Mouse (Mus musculus): ENCODE measurements around the gene Pcbp1. TPM values are rescaled to one million over a fixed set of nuclear protein-coding genes. Genes with fewer than 3 reads are reported as not detected.
A peak's percentile ranks its signal among the peaks of the same experiment; 100 is the strongest.

Gene Pcbp1
- total and polyA plus RNA-seq, 3 experiments: 68.9 to 337 (median 73.0) TPM

DNA sequence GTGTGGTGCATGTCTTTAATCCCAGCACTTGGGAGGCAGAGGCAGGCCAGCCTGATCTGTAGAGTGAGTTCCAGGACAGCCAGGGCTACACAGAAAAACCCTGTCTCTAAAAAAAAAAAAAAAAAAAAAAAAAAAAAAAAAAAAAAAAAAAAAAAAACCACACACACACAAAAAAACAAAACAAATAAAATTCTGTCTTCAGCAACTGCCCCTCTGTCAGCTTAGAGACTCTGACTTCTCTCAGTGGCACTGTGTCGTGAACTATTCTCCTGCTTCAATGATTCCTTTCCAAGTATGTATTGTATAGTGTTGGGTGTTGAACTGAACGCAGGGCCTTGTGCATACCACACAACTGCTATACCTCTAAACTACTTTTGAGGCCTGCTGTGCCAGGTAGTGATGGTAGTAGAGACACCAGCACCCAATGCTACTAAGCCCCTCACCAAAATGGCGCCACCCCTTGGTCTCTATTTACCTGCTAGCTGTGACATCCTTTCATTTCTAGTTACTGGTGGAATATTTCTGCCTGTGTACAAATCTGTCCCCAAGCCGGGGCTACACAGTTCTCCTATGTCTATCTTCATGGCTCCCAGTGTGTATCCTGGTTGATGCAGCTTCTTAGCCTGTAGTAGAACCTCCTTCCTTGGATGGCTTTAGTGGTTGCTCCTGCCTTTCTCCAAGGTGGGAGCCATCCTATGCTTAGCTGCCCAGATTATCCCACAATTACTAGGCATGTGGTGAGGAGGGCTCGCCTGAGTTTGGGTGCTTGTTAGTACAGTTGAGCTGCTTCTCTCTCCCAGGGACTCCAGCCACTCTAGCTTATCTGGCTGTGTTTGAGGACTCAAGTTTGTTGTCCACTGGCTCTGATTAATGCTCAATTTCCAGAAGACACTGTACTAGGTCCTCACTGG, 3.9 kb downstream of the Pcbp1 start:
- H3K9ac ChIP-seq (ENCODE audit: insufficient read depth, low read depth): no peak overlapping the region; the same call in 1 of the 2 replicates
- no peak for DNase-seq (ENCODE audit: extremely low read depth)
- peak; percentile 90 for TF ChIP-seq ZNF384 (IDR thresholded peaks at IDR 0.05; ENCODE audit: low read depth, low read length)
- no peak for TF ChIP-seq SMC3 (IDR thresholded peaks at IDR 0.05; ENCODE audit: low read depth, low read length)
- dilution Hi-C loops (cut with MboI; ENCODE audit: extremely low pct_ligation_motif_present, extremely low pct_unique_long_range_greater_than_20kb, low sequenced_read_pairs) (no loop called here), in situ Hi-C loops (cut with MboI; ENCODE audit: low pct_ligation_motif_present, low pct_unique_long_range_greater_than_20kb, low sequenced_read_pairs) (no loop called here)
- no peak overlapping the region for H3K4me3 ChIP-seq (replicated peaks in 1 of 3; ENCODE audit: low read depth in 2 of 3, low read length in 2 of 3, poor library complexity in 1 of 3)
- peaks cover 4 to 44% of the 10 kb centered on the region in 2 experiments for H3K36me3 ChIP-seq (replicated peaks in 1 of 2; ENCODE audit: control insufficient read depth in 1 of 2, insufficient read depth in 1 of 2, low read length in 1 of 2)
- H3K4me2 ChIP-seq (ENCODE audit: insufficient read depth, low read depth, poor library complexity, severe bottlenecking): no peak overlapping the region
- H3K27me3 ChIP-seq (replicated peaks): no peaks in the 10 kb centered on the region
- H3K27ac ChIP-seq (ENCODE audit: insufficient read depth, low read depth): no peak overlapping the region
- peaks cover 0 to 22% of the 10 kb centered on the region in 2 experiments; a peak in 2 of 4 replicates for H3K4me1 ChIP-seq (ENCODE audit: control insufficient read depth in 1 of 2, insufficient read depth in 2 of 2)
- H3K79me2 ChIP-seq (replicated peaks; ENCODE audit: control insufficient read depth, extremely low read depth, insufficient read depth, poor library complexity, severe bottlenecking): peaks cover 35% of the 10 kb centered on the region
- H3K9me3 ChIP-seq (replicated peaks; ENCODE audit: low read length): no peaks in the 10 kb centered on the region

DNA sequence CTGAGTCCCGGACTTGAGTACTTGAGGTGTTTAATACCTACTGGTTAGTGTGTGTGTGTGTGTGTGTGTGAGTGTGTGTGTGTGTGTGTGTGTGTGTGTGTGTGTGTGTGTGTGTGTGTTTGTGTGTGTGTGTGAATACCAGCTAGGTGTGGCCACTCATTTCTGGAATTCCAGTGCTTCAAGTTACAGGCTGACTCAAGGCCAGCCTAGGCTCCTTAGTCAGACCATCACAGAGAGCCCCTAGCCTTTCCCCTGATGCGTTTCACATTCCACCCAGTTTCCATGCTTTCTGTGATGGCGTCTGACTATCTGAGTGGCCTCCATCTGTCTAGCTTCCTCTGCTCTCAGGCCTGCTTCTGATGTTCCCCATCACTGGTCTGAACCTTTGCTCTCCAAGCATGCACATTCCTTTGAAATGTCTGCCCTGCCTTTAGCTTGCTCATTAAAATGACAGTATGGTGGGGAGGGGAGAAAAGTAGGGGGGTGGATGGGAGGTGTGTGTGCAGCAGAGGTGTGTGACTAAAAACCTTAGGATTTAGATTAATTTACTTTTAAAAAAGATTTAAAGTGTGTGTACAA, 6.3 kb downstream of the Pcbp1 start:
- Histone ChIP-seq H3K27ac (ENCODE audit: insufficient read depth, low read depth) (no peak overlapping the region), H3K4me1 (ENCODE audit: control insufficient read depth in 1 of 2, insufficient read depth in 2 of 2) (peaks cover 0 to 22% of the 10 kb centered on the region in 2 experiments; a peak in 2 of 4 replicates), H3K36me3 (replicated peaks in 1 of 2; ENCODE audit: control insufficient read depth in 1 of 2, insufficient read depth in 1 of 2, low read length in 1 of 2) (peaks cover under 1 to 37% of the 10 kb centered on the region in 2 experiments), H3K4me2 (ENCODE audit: insufficient read depth, low read depth, poor library complexity, severe bottlenecking) (no peak overlapping the region), H3K9me3 (replicated peaks; ENCODE audit: low read length) (no peaks in the 10 kb centered on the region), H3K27me3 (replicated peaks) (no peaks in the 10 kb centered on the region), H3K79me2 (replicated peaks; ENCODE audit: control insufficient read depth, extremely low read depth, insufficient read depth, poor library complexity, severe bottlenecking) (peaks cover 24% of the 10 kb centered on the region), H3K4me3 (replicated peaks in 1 of 3; ENCODE audit: low read depth in 2 of 3, low read length in 2 of 3, poor library complexity in 1 of 3) (no peak overlapping the region), H3K9ac (ENCODE audit: insufficient read depth, low read depth) (no peak overlapping the region)
- DNase-seq (ENCODE audit: extremely low read depth): no peak
- dilution Hi-C loops (cut with MboI; ENCODE audit: extremely low pct_ligation_motif_present, extremely low pct_unique_long_range_greater_than_20kb, low sequenced_read_pairs) (no loop called here), in situ Hi-C loops (cut with MboI; ENCODE audit: low pct_ligation_motif_present, low pct_unique_long_range_greater_than_20kb, low sequenced_read_pairs) (no loop called here)
- no peak for TF ChIP-seq UBTF (IDR thresholded peaks at IDR 0.05; ENCODE audit: low read depth, low read length)
- TF ChIP-seq RCOR1 (conservative IDR thresholded peaks at IDR 0.05; ENCODE audit: low read depth, low read length): no peak
- TF ChIP-seq CHD2 (IDR thresholded peaks at IDR 0.05; ENCODE audit: low read length): no peak
- no peak for TF ChIP-seq MAFK (IDR thresholded peaks at IDR 0.05; ENCODE audit: insufficient replicate concordance, low read length)
- TF ChIP-seq JUN (IDR thresholded peaks at IDR 0.05; ENCODE audit: insufficient read depth, low read depth, low read length): no peak
- TF ChIP-seq ZC3H11A (IDR thresholded peaks at IDR 0.05; ENCODE audit: low read depth, low read length): no peak
- TF ChIP-seq POLR2AphosphoS2 (IDR thresholded peaks at IDR 0.05; ENCODE audit: low read depth, low read length): no peak
- no peak for TF ChIP-seq EP300 (IDR thresholded peaks at IDR 0.05; ENCODE audit: low read length)
- TF ChIP-seq ZKSCAN1 (IDR thresholded peaks at IDR 0.05; ENCODE audit: borderline replicate concordance, low read depth, low read length): no peak
- no peak for TF ChIP-seq ZMIZ1 (IDR thresholded peaks at IDR 0.05; ENCODE audit: low read depth, low read length)
